Mouse (Mus musculus): Measurements from ENCODE around the gene Pycard. TPM values are rescaled to one million over a fixed set of nuclear protein-coding genes. Genes with fewer than 3 reads are reported as not detected.
"Not testable (repeated sequence)": the region's sequence is repeated elsewhere in the genome, so short reads cannot be mapped to it uniquely, and the experiment has no call there.

The Pycard gene
- total RNA-seq, 2 experiments from 2014 or later, result 1.5 to 4.3 TPM

DNA sequence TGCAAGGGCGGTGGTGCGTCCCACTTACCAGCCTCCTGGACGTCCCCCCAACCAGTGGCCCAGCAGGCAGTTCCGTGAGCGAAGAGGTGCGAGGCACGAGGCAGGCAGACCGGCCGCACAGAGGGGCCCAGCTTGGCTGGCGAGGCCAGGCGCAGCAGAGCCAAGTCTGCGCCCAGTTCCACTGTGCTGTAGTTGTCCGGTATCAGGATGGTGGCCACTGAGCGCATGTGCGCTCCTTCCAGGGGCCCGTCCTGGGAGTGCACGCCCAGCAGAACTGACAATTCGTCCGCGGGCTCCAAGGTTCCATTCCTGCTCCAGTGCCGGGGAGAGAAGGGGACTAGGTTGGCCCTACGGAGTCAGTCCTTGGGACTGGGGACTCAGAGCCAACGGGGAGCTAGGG lies 49.1 kb downstream of the Pycard start:
- DNase-seq (ENCODE audit: low spot score in 2 of 2), result no peak

DNA sequence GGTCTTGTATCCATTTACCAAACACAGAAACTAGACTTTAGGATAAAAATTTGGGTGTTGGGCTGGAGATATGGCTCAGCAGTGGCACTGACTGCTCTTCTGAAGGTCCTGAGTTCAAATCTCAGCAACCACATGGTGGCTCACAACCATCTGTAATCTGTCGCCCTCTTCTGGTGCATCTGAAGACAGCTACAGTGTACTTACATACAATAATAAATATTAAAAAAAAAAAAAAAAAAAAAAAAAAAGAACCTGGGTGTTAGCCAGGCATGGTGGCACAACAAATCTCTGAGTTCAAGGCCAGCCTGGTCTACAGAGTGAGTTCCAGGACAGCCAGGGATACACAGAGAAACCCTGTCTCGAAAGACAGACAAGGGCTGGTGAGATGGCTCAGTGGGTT lies 51.6 kb downstream of the Pycard start:
- not testable (repeated sequence) for DNase-seq (ENCODE audit: low spot score in 2 of 2)

Other genes with a start within 250 kb of the Pycard start
- gene Fbxl19, start 249.3 kb downstream of the Pycard start, total RNA-seq (2021), result 10 to 100 TPM; 73.0 to 73.5 TPM
- 10 to 100 TPM; 22.4 to 22.7 TPM for gene Orai3, start 224.1 kb downstream of the Pycard start, total RNA-seq (2021)
- 10 to 100 TPM; 38.2 to 41.8 TPM for gene Setd1a, start 217.2 kb downstream of the Pycard start, total RNA-seq (2021)
- gene Gm49388, start 208.3 kb downstream of the Pycard start, total RNA-seq (2021), result 1 to 10 TPM; 4.1 to 4.7 TPM
- 1 to 10 TPM; 5.9 to 6.6 TPM for gene Hsd3b7, start 193.3 kb downstream of the Pycard start, total RNA-seq (2021)
- 10 to 100 TPM; 51.4 to 59.6 TPM for gene Stx4a, start 169.6 kb downstream of the Pycard start, total RNA-seq (2021)
- gene Stx1b, start 169.3 kb downstream of the Pycard start, total RNA-seq (2021), result 100 to 1,000 TPM; 341 to 360 TPM
- gene Zfp646, start 117.6 kb downstream of the Pycard start, total RNA-seq (2021), result 10 to 100 TPM; 28.1 to 29.0 TPM
- gene Zfp668, start 117.0 kb downstream of the Pycard start, total RNA-seq (2021), result 10 to 100 TPM; 22.4 to 23.9 TPM
- 1 to 10 TPM in 1 of 2 experiments, under 1 TPM in 1; 0.98 to 1.4 TPM for gene Prss53, start 102.9 kb downstream of the Pycard start, total RNA-seq (2021)
- not detected for gene Gm21974, start 98.4 kb downstream of the Pycard start, total RNA-seq (2021)
- 10 to 100 TPM; 20.2 to 24.7 TPM for gene Vkorc1, start 98.2 kb downstream of the Pycard start, total RNA-seq (2021)
- gene Bckdk, start 89.8 kb downstream of the Pycard start, total RNA-seq (2021), result 10 to 100 TPM; 38.5 to 48.9 TPM
- 10 to 100 TPM; 24.0 to 30.0 TPM for gene Kat8, start 81.4 kb downstream of the Pycard start, total RNA-seq (2021)
- gene Prss8, start 63.8 kb downstream of the Pycard start, total RNA-seq (2021), result under 1 TPM in 1 of 2 experiments, not detected in 1; 0.60 TPM
- gene Prss36, start 47.1 kb downstream of the Pycard start, total RNA-seq (2021), result 10 to 100 TPM; 12.2 to 12.4 TPM
- 100 to 1,000 TPM; 328 to 375 TPM for gene Fus, start 26.4 kb downstream of the Pycard start, total RNA-seq (2021)
- under 1 TPM; 0.25 to 0.36 TPM for gene Trim72, start 10.1 kb upstream of the Pycard start, total RNA-seq (2021)
- gene Itgam, start 68.8 kb upstream of the Pycard start, total RNA-seq (2021), result 10 to 100 TPM; 11.1 to 13.1 TPM
- gene Gm49368, start 68.8 kb upstream of the Pycard start, total RNA-seq (2021), result under 1 TPM in 1 of 2 experiments, not detected in 1; 0.12 TPM
- gene Itgax, start 135.7 kb upstream of the Pycard start, total RNA-seq (2021), result under 1 TPM; 0.26 to 0.39 TPM
- 1 to 10 TPM; 1.1 to 1.4 TPM for gene Itgad, start 160.5 kb upstream of the Pycard start, total RNA-seq (2021)
- 1 to 10 TPM; 3.5 to 8.1 TPM for gene Cox6a2, start 212.5 kb upstream of the Pycard start, total RNA-seq (2021)
- 10 to 100 TPM; 10.5 to 13.7 TPM for gene Armc5, start 243.5 kb upstream of the Pycard start, total RNA-seq (2021)
- 1 to 10 TPM; 3.6 to 4.1 TPM for gene 9130023H24Rik, start 244.2 kb upstream of the Pycard start, total RNA-seq (2021)

Data from layer of hippocampus, postnatal 14 days (tissue).